Mouse (Mus musculus): ENCODE measurements around the gene Sergef. TPM values are rescaled to one million over a fixed set of nuclear protein-coding genes. Genes with fewer than 3 reads are reported as not detected.

Gene Sergef
- polyA plus RNA-seq, 1 experiment from 2014 or later, result 23.4 TPM

DNA sequence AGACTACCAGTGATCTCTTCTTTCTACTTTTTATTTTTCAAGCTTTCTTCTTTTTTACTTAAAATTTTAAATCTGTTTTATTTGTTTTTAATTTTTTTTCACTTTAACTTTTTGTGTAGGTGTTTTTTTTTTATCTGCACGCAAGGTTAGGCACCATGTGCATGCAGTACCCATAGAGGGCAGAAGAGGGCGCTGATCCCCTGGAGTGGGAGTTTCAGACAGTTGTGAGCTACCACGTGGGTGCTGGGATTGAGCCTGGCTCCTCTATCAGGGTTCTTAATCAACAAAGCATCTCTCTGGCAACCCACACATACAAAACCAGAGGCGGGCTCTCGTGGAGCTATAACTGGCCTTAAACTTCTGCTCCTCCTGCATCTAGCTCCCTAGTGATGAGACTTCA lies 123.6 kb downstream of the Sergef start:
- Histone ChIP-seq H3K4me3 (ENCODE audit: low read depth, low read length) (no peak overlapping the region), H3K4me1 (ENCODE audit: control insufficient read depth, insufficient read depth, low read length) (peaks cover 4% of the 10 kb centered on the region), H3K36me3 (ENCODE audit: control insufficient read depth, insufficient read depth, low read length) (no peaks in the 10 kb centered on the region), H3K9me3 (replicated peaks; ENCODE audit: control insufficient read depth, low read length) (no peaks in the 10 kb centered on the region), H3K27ac (ENCODE audit: low read depth, low read length) (no peak overlapping the region), H3K9ac (ENCODE audit: low read length) (no peak overlapping the region), H3K4me2 (ENCODE audit: low read length) (no peak overlapping the region), H3K27me3 (replicated peaks; ENCODE audit: control insufficient read depth, insufficient read depth, low read length) (no peaks in the 10 kb centered on the region)
- no peak for ATAC-seq
- 79% methylated on average over 5 of the region's 5 CpGs for WGBS
- no peak for DNase-seq (ENCODE audit: low spot score)

DNA sequence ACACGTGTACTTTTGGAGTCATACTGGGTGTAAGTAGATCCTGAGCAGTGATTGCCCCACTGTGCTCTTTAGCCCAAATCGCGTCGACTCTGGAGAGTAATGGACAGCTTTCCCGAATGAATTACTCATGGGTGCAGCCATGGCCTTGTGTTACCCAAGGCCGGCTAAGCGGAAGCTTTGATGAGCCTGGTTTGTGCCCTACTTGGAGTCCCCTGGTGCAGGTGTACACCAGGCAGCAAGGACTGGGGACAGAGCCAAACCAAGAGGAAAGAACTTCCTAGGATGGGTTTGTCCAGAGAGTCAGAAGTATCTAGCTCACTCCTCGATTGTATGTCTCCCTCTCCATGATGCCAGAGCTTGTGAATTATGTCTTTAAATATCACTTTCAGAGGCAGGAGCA lies 124.6 kb downstream of the Sergef start:
- H3K9me3 ChIP-seq (replicated peaks; ENCODE audit: control insufficient read depth, low read length), result no peaks in the 10 kb centered on the region
- no peaks in the 10 kb centered on the region for H3K36me3 ChIP-seq (ENCODE audit: control insufficient read depth, insufficient read depth, low read length)
- H3K4me1 ChIP-seq (ENCODE audit: control insufficient read depth, insufficient read depth, low read length), result peaks cover 13% of the 10 kb centered on the region
- no peak overlapping the region for H3K4me2 ChIP-seq (ENCODE audit: low read length)
- DNase-seq (ENCODE audit: low spot score), result no peak
- no peak overlapping the region for H3K27ac ChIP-seq (ENCODE audit: low read depth, low read length)
- H3K9ac ChIP-seq (ENCODE audit: low read length), result no peak overlapping the region
- no peak for ATAC-seq
- H3K4me3 ChIP-seq (ENCODE audit: low read depth, low read length), result no peak overlapping the region
- 91% methylated on average over 8 of the region's 8 CpGs for WGBS
- no peaks in the 10 kb centered on the region for H3K27me3 ChIP-seq (replicated peaks; ENCODE audit: control insufficient read depth, insufficient read depth, low read length)

DNA sequence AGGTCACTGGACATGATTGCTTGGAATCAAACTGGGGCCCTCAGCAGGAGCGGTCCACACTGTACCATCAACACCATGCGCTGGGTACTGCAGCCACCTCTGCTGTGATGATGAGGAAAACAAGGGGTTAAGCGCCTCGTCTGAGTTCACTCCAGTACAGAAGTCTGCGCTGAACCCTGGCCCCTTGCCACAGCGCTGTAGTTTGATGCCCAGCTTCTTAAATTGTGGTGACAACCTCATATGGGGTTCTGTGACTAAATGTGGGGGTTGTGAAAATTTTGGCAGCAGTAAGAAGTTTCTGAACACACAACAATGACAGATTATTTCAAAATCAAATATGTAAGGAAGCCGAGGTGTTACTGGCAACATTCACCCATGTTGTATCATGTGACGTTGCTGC lies 126.0 kb downstream of the Sergef start:
- peak; percentile 65 for DNase-seq (ENCODE audit: low spot score)
- no peak overlapping the region for H3K27ac ChIP-seq (ENCODE audit: low read depth, low read length)
- H3K4me1 ChIP-seq (ENCODE audit: control insufficient read depth, insufficient read depth, low read length), result peaks cover 26% of the 10 kb centered on the region
- no peak overlapping the region for H3K4me2 ChIP-seq (ENCODE audit: low read length)
- ATAC-seq, result no peak
- H3K9me3 ChIP-seq (replicated peaks; ENCODE audit: control insufficient read depth, low read length), result no peaks in the 10 kb centered on the region
- no peak overlapping the region for H3K9ac ChIP-seq (ENCODE audit: low read length)
- H3K36me3 ChIP-seq (ENCODE audit: control insufficient read depth, insufficient read depth, low read length), result no peaks in the 10 kb centered on the region
- no peaks in the 10 kb centered on the region for H3K27me3 ChIP-seq (replicated peaks; ENCODE audit: control insufficient read depth, insufficient read depth, low read length)
- H3K4me3 ChIP-seq (ENCODE audit: low read depth, low read length), result no peak overlapping the region
- 73% methylated on average over 8 of the region's 8 CpGs for WGBS

DNA sequence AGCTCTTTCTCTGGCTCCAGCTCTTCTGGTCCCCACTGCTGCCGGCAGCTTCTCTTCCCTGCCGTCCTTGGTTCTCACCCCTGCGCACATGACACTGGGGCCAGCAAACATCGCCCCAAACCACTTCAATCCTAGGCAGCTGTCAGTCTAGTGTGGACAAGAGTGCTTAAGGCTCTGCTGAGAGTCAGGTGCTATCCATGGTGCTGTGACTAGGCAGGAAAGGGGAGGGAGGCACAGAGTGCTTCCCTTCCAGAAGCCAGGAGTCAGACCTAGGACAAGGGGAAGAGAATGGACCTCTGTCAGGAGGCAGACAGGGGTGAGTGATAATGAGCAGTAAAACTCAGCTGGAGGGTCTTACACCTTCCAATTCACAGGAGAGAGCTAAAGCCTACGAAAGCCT lies 126.8 kb downstream of the Sergef start:
- peak overlapping the region; percentile 23; the same call in 1 of the 2 replicates for H3K27ac ChIP-seq (ENCODE audit: low read depth, low read length)
- no peaks in the 10 kb centered on the region for H3K9me3 ChIP-seq (replicated peaks; ENCODE audit: control insufficient read depth, low read length)
- no peak overlapping the region for H3K4me2 ChIP-seq (ENCODE audit: low read length)
- DNase-seq (ENCODE audit: low spot score), result no peak
- peaks cover 28% of the 10 kb centered on the region for H3K4me1 ChIP-seq (ENCODE audit: control insufficient read depth, insufficient read depth, low read length)
- H3K36me3 ChIP-seq (ENCODE audit: control insufficient read depth, insufficient read depth, low read length), result no peaks in the 10 kb centered on the region
- no peak overlapping the region for H3K4me3 ChIP-seq (ENCODE audit: low read depth, low read length)
- 81% methylated on average over 5 of the region's 5 CpGs for WGBS
- ATAC-seq, result no peak
- no peaks in the 10 kb centered on the region for H3K27me3 ChIP-seq (replicated peaks; ENCODE audit: control insufficient read depth, insufficient read depth, low read length)
- no peak overlapping the region for H3K9ac ChIP-seq (ENCODE audit: low read length)

DNA sequence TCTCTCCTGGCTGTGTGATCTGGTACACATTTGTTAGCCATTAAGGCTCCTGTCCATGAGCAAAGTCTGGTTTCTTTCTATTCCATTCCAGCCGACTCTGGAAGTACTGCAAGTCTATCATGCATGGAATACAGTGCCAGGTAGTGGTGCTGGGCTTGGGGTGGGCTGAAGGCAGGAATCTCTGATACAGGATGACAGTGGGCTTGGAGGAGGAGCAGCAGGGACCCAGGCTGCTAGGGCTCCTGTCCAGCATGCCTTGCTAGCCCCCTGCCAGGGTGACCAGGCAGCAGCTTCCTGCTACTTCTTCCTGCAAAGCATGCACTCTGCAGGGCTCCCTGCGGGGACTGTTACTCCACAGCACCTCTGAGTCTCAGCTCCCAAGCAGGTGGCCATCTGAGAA lies 128.8 kb downstream of the Sergef start:
- H3K36me3 ChIP-seq (ENCODE audit: control insufficient read depth, insufficient read depth, low read length), result no peaks in the 10 kb centered on the region
- no peak overlapping the region for H3K9ac ChIP-seq (ENCODE audit: low read length)
- H3K4me1 ChIP-seq (ENCODE audit: control insufficient read depth, insufficient read depth, low read length), result peaks cover 28% of the 10 kb centered on the region
- WGBS, result 73% methylated on average over 2 of the region's 2 CpGs
- H3K4me2 ChIP-seq (ENCODE audit: low read length), result no peak overlapping the region
- peak overlapping the region; percentile 93; the same call in 1 of the 2 replicates for H3K27ac ChIP-seq (ENCODE audit: low read depth, low read length)
- H3K4me3 ChIP-seq (ENCODE audit: low read depth, low read length), result no peak overlapping the region
- ATAC-seq (no peak), DNase-seq (ENCODE audit: low spot score) (no peak)
- no peaks in the 10 kb centered on the region for H3K9me3 ChIP-seq (replicated peaks; ENCODE audit: control insufficient read depth, low read length)
- H3K27me3 ChIP-seq (replicated peaks; ENCODE audit: control insufficient read depth, insufficient read depth, low read length), result no peaks in the 10 kb centered on the region

DNA sequence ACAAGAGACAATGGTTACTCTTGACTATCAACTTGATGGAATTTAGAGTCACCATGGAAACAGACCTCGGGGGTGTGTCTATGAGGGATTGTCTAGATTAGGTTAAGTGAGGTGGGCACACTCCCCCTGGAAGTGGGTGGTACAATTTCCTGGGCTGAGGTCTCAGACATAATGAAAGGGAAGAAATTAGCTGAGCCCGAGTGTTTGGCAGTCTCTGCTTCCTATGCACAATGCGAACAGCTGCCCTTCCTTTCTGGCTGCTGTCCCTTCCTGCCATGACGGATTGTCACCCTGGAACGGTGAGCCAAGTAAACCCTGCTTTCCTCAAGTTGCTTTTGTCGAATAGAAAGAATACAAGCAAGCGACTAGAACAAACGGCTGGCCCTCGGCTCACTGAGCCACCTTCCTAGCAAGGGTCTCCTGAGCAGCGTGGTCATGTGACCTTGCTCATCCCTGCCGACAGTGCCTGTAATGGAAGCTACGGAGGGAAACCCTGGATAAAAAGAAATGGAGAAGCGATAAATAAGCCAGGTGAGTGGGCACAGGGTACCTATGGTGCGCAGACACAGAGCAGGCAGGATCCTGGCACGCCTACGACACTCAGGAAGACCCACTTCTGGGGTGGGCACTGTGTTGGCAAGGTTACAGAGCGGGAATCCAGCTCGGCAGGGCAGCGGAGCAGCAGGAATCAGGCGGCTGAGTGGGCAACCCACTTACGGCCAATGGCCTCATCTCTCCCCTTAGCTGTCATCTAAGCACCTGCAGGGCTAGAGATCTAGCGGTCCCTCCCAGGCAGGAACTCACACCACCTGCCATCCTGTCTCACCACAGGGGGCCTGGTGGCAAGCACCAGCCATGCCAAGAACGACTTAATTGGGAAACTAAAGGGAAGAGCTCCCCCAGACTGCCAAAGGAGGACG lies 130.0 kb downstream of the Sergef start:
- peak; percentile 93 for DNase-seq (ENCODE audit: low spot score)

DNA sequence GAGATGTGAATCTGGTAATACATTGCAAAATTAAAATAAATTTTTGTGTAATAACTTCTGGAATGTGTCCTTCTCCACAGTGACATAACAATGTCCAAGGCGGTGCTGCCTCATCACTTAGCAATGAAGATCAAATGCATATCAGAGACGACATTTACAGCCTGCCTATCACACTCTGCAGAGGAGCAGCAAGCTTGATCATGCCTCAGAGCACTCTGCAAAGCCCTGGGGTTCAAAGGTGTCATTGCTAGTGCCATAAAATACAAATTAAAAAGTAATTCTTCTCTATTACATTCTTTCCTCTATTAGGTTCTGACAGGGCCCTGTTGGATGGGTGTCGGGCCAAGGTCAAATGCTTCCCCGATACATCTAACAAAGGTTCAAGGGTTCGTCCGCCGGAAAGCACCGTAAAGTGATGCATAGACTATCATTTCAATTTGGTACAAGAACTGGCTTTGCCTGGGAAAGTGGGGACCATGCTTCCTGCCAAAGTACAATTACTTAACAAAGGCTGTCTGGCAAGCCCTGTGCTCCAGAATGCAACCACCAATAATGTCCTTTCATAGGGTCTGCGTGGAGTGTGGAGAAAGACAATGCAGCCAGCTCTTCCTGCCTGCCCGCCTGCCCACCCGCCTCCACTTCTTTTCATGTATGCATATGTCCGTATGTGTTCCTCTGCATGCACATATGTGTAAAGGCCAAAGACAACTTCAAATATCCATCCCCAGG lies 130.9 kb downstream of the Sergef start:
- 38% methylated on average over 12 of the region's 12 CpGs for WGBS
- Histone ChIP-seq H3K4me1 (ENCODE audit: control insufficient read depth, insufficient read depth, low read length) (peaks cover 28% of the 10 kb centered on the region), H3K4me3 (ENCODE audit: low read depth, low read length) (no peak overlapping the region), H3K4me2 (ENCODE audit: low read length) (peak overlapping the region; percentile 47), H3K27ac (ENCODE audit: low read depth, low read length) (peak overlapping the region; percentile 93), H3K27me3 (replicated peaks; ENCODE audit: control insufficient read depth, insufficient read depth, low read length) (no peaks in the 10 kb centered on the region), H3K36me3 (ENCODE audit: control insufficient read depth, insufficient read depth, low read length) (no peaks in the 10 kb centered on the region), H3K9me3 (replicated peaks; ENCODE audit: control insufficient read depth, low read length) (no peaks in the 10 kb centered on the region), H3K9ac (ENCODE audit: low read length) (no peak overlapping the region)
- peak; percentile 62 for ATAC-seq
- peak; percentile 80 for DNase-seq (ENCODE audit: low spot score)

More for the DNA sequence above, 130.0 kb downstream of the Sergef start:
- Histone ChIP-seq H3K9ac (ENCODE audit: low read length) (peak overlapping the region; percentile 42; the same call in 1 of the 2 replicates), H3K27ac (ENCODE audit: low read depth, low read length) (peak overlapping the region; percentile 93), H3K4me2 (ENCODE audit: low read length) (peak overlapping the region; percentile 47), H3K4me3 (ENCODE audit: low read depth, low read length) (peak overlapping the region; percentile 7; the same call in 1 of the 2 replicates), H3K4me1 (ENCODE audit: control insufficient read depth, insufficient read depth, low read length) (peaks cover 28% of the 10 kb centered on the region), H3K36me3 (ENCODE audit: control insufficient read depth, insufficient read depth, low read length) (no peaks in the 10 kb centered on the region), H3K27me3 (replicated peaks; ENCODE audit: control insufficient read depth, insufficient read depth, low read length) (no peaks in the 10 kb centered on the region), H3K9me3 (replicated peaks; ENCODE audit: control insufficient read depth, low read length) (no peaks in the 10 kb centered on the region)
- peak; percentile 90 for ATAC-seq
- 23% methylated on average over 24 of the region's 24 CpGs for WGBS

DNA sequence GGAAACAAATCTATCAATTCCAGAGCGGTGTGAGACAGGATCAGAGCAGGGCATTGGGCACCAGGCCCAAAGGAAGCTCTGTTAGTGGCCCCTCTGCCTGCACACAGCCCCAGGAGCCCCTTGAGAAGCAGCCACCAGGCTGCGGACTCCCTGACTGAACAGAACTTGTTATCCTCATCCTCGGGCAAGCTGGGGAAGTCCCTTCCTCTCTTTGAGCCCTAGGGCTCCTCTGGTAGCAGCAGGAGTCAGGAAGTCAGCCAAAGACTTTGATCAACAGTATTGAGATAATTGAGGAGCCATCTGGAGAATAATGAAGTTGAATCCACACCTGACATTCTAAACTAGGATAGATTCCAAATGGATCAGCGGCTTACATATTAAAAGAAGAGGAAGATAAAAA lies 135.4 kb downstream of the Sergef start:
- Histone ChIP-seq H3K9ac (ENCODE audit: low read length) (no peak overlapping the region), H3K4me2 (ENCODE audit: low read length) (no peak overlapping the region), H3K9me3 (replicated peaks; ENCODE audit: control insufficient read depth, low read length) (no peaks in the 10 kb centered on the region), H3K27ac (ENCODE audit: low read depth, low read length) (no peak overlapping the region), H3K36me3 (ENCODE audit: control insufficient read depth, insufficient read depth, low read length) (no peaks in the 10 kb centered on the region), H3K4me1 (ENCODE audit: control insufficient read depth, insufficient read depth, low read length) (peaks cover 8% of the 10 kb centered on the region; the same call in 1 of the 2 replicates), H3K27me3 (replicated peaks; ENCODE audit: control insufficient read depth, insufficient read depth, low read length) (no peaks in the 10 kb centered on the region), H3K4me3 (ENCODE audit: low read depth, low read length) (no peak overlapping the region)
- DNase-seq (ENCODE audit: low spot score) (no peak), ATAC-seq (no peak)
- WGBS, result 58% methylated on average over 4 of the region's 4 CpGs
